24 mouse cellular contexts compared by ENCODE assay signal in the genomic region with DNA sequence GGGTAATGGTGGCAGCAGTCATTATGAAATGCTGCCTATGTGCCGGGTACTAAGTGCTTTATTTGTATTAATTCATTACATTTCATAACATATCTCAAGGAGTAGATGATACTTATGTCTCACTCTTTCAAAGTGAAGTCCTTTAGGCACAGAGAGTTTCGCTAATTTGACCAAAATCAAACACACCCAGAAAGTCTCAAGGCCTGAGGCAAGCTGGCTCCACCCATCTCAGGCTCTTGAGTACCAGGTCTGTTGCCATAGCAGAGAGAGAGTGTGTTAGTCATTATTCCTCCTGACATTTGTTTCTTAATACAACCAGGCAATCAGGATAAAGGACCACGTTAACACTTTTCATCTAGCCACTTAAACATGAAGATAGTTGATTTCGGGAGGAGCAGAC.
"Had no signal": no experiment of that assay in that cellular context is flagged by ENCODE, and none has a peak within 500 bp of the region (broad histone marks: within the 10 kb centered on the region; RNA-seq: fewer than 3 reads in every experiment).

No protein-coding gene starts in this region.

- H3K9ac ChIP-seq: kidney, embryonic 15.5 days; limb, embryonic 12.5 days; limb, embryonic 15.5 days; liver, embryonic 14.5 days; liver, postnatal 0 days; midbrain, embryonic 12.5 days; midbrain, embryonic 15.5 days; neural tube, embryonic 13.5 days had no signal

- H3K36me3 ChIP-seq: kidney, embryonic 15.5 days; limb, embryonic 12.5 days; limb, embryonic 15.5 days; midbrain, embryonic 12.5 days; midbrain, embryonic 15.5 days; neural tube, embryonic 13.5 days had no signal

- H3K27me3 ChIP-seq: kidney, embryonic 15.5 days; limb, embryonic 12.5 days; limb, embryonic 15.5 days; midbrain, embryonic 12.5 days; midbrain, embryonic 15.5 days; neural tube, embryonic 13.5 days had no signal

- H3K4me1 ChIP-seq: kidney, embryonic 15.5 days; limb, embryonic 12.5 days; limb, embryonic 15.5 days had no signal

- H3K27ac ChIP-seq: kidney, embryonic 15.5 days; limb, embryonic 12.5 days; limb, embryonic 15.5 days; liver, embryonic 14.5 days; macrophage; midbrain, embryonic 12.5 days; midbrain, embryonic 15.5 days; neural tube, embryonic 13.5 days; stomach, postnatal 0 days had no signal

- H3K4me3 ChIP-seq: kidney, embryonic 15.5 days; limb, embryonic 12.5 days; limb, embryonic 15.5 days; midbrain, embryonic 12.5 days; midbrain, embryonic 15.5 days; myocyte; neural tube, embryonic 13.5 days had no signal

- ATAC-seq: liver, postnatal 0 days; midbrain, embryonic 15.5 days had no signal

- H3K9me3 ChIP-seq: kidney, embryonic 15.5 days; limb, embryonic 12.5 days; limb, embryonic 15.5 days; midbrain, embryonic 12.5 days; midbrain, embryonic 15.5 days; neural tube, embryonic 13.5 days had no signal

- DNase-seq: kidney, adult 11 months; kidney, adult 8-10 months; kidney, postnatal 10 days; kidney, postnatal 36 days; layer of hippocampus, postnatal 36 days; left cerebral cortex, postnatal 4 days; liver, postnatal 0 days; right cerebral cortex, adult 18-20 months; right cerebral cortex, postnatal 14 days; right cerebral cortex, postnatal 4 days; thymus, adult 2 months; thymus, postnatal 14 days; thymus, postnatal 4 days had no signal

- H3K4me2 ChIP-seq: kidney, embryonic 15.5 days; limb, embryonic 12.5 days; limb, embryonic 15.5 days; liver, embryonic 11.5 days; midbrain, embryonic 12.5 days; midbrain, embryonic 15.5 days; neural tube, embryonic 13.5 days had no signal
